Mouse (Mus musculus) heart, embryonic 10.5 days (tissue): Measurements from ENCODE around the gene Smg8. TPM values are rescaled to one million over a fixed set of nuclear protein-coding genes. Genes with fewer than 3 reads are reported as not detected.

Source experiments
- DNase-seq: peaks from one replicate; pipeline ENCODE4 v3.0.0-alpha.2; 2017; ENCODE audit warnings: low spot score
- H3K27ac ChIP-seq: fragments of 300-500 bp; sonication (generic); 2 replicates; pipeline ENCODE4 v1.5.1; 2016; ENCODE audit warnings: mild to moderate bottlenecking
- H3K27me3 ChIP-seq: fragments of 300-500 bp; sonication (generic); 2 replicates; pipeline ENCODE4 v1.6.1; 2016; ENCODE audit warnings: mild to moderate bottlenecking; ENCODE audit not compliant: poor library complexity, insufficient read depth, severe bottlenecking
- H3K36me3 ChIP-seq: fragments of 300-500 bp; sonication (generic); 2 replicates; pipeline ENCODE4 v1.6.1; 2016; ENCODE audit warnings: mild to moderate bottlenecking, moderate library complexity
- H3K4me1 ChIP-seq: fragments of 300-500 bp; sonication (generic); 2 replicates; pipeline ENCODE4 v1.6.1; 2016; ENCODE audit warnings: mild to moderate bottlenecking
- H3K4me3 ChIP-seq: fragments of 300-500 bp; sonication (generic); 2 replicates; pipeline ENCODE4 v1.5.1; 2016; ENCODE audit warnings: mild to moderate bottlenecking, moderate library complexity
- H3K9me3 ChIP-seq: fragments of 300-500 bp; sonication (generic); 2 replicates; pipeline ENCODE4 v1.6.1; 2016; ENCODE audit warnings: mild to moderate bottlenecking, moderate library complexity
- WGBS: fragments of 180-500 bp; shearing (Covaris S2); methylation state at CpG from one replicate; pipeline ENCODE4 v1.1.7; 2016; 5-methylcytosine and 5-hydroxymethylcytosine counted together
- polyA plus RNA-seq: library from polyadenylated mRNA; unstranded; fragments of >200 nt; fragmentation: Nextera tagmentation; extraction: Ambion mirVana; gene quantifications from 2 replicates; pipeline ENCODE4 v1.2.1, GENCODE M21; 2016

The Smg8 gene
- 19.1 and 22.7 TPM in 2 replicates for polyA plus RNA-seq

GRCm38 (mm10) chr11:87086290-87086984 is at the start of gene Smg8:
TSS of gene Smg8 (minus strand) at chr11:87086774.
- peak; percentile 94 for DNase-seq
- peak within 1 kb of the TSS; percentile 93 for H3K27ac ChIP-seq
- H3K9me3 ChIP-seq, result no peaks in the 10 kb centered on the region
- 1% methylated on average over 43 of the region's 43 CpGs for WGBS
- no peaks in the 10 kb centered on the region for H3K27me3 ChIP-seq
- peaks cover 50% of the 10 kb centered on the region for H3K36me3 ChIP-seq
- H3K4me3 ChIP-seq, result peak within 1 kb of the TSS; percentile 96
- H3K4me1 ChIP-seq, result peaks cover 26% of the 10 kb centered on the region

DNA sequence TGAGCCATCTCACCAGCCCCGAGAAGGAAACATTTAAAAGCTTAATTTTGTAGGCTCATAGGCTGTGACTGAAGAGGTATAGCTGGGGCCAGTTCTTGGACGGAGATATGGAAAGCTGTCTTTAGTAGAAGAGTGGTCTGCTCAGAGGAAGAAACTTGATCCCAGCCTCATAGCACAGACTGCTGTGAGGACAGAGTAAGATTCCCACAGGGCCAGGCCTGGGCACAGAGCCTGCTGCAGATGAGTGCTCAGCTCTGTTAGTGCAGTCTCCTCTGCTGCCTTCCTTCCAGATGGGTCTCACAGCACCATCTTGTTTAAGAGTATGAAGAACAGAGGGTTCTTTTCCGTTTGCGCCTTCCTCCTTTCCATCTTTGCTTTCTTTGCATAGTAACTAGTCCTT is 49.7 kb upstream of the Smg8 start:
- WGBS, result 90% methylated on average over 4 of the region's 4 CpGs
- Histone ChIP-seq H3K4me3 (no peak overlapping the region), H3K36me3 (peaks cover 21% of the 10 kb centered on the region), H3K4me1 (no peaks in the 10 kb centered on the region), H3K27me3 (no peaks in the 10 kb centered on the region), H3K27ac (no peak overlapping the region), H3K9me3 (no peaks in the 10 kb centered on the region)
- no peak for DNase-seq

DNA sequence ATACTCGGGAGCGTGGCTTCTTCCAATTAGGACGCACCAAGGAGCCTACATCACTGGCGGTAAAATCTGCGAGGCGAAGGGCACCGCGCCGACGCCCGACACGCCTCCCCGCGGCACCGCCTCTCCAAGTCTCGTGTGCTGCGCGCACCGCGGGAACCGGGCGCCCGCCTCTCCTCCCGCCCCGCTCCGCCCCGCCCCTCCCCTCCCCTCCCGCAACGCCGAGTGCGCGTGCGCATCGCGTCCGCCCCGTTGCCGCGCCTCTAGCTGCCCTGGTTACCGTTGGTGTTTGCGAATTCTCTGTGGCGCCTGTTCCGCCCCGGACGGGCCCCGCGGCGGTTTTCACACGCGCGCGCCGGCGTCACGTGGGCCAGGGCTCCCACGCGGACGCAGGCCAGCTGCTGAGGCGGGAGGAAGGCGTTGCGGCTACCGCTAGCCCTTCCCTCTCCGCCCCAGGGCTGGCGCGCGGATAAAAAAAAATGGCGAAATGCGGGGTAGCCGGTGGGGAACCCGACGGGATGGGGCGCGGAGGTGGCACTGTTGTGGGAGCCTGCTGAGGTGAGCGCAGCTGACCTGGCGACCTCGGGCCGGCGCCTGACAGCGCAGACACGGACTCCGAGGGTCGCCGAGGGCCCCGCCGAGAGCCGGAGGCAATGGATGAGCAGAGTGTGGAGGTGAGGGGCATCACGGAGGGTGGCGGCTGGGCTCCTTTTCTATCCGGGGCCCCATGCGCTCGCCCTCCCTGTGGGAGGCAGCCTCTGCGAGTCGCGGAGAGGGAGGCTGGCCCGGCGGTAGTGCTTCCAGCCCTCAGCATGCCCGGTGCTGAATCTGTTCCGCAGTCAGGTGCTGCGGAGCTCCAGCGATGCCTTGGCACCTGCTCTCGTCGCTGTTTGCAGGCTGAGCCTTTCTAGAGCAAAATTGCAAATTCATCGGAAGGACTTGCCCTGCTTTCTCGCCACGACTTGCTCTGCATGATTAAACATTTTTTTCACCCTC is 40.5 kb upstream of the Smg8 start, which contains the start of gene Trim37:
Trim37 (plus strand) TSS at position 254 of the 993 bp plus-strand sequence.
- H3K4me1 ChIP-seq, result peaks cover 13% of the 10 kb centered on the region
- peak within 1 kb of the TSS; percentile 96 for H3K27ac ChIP-seq
- H3K4me3 ChIP-seq, result peak within 1 kb of the TSS; percentile 98
- DNase-seq, result peak; percentile 95
- H3K9me3 ChIP-seq, result no peaks in the 10 kb centered on the region
- under 1% methylated on average over 102 of the region's 105 CpGs for WGBS
- H3K36me3 ChIP-seq, result peaks cover 32% of the 10 kb centered on the region
- no peaks in the 10 kb centered on the region for H3K27me3 ChIP-seq

DNA sequence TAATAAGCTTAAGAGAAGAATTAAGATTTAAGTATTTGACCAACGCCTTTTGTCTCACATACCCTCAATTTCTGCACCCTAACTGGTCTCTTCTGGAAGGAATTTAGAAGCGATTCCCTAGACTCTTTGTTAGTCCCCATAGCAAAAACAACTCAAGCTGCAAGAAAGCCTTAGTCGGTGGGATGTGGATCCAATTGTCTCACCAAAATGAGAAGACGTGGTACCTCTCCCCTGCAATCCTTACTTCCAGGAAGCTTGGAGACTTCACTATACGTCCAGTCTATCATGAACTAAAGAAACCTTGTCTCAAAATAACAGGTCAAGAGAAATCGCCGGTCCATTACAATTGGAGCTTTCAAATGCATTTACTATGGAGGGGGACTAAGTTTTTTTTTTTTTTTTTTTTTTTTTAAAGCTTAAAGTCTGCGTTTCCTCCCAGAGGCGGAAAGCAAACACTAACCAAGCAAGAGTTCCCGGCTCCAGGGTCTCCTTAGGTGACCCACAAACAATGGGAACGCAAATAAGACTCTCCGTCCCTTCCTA is 39.8 kb upstream of the Smg8 start:
- peak overlapping the region; percentile 98 for H3K4me3 ChIP-seq
- peaks cover 13% of the 10 kb centered on the region for H3K4me1 ChIP-seq
- no peaks in the 10 kb centered on the region for H3K9me3 ChIP-seq
- H3K27me3 ChIP-seq, result no peaks in the 10 kb centered on the region
- DNase-seq, result no peak
- peak overlapping the region; percentile 96 for H3K27ac ChIP-seq
- peaks cover 38% of the 10 kb centered on the region for H3K36me3 ChIP-seq
- 3% methylated on average over 12 of the region's 12 CpGs for WGBS

- H3K36me3 ChIP-seq, result peaks cover 43% of the 10 kb centered on the region
- peak overlapping the region; percentile 98; the same call in 1 of the 2 replicates for H3K4me3 ChIP-seq
- H3K4me1 ChIP-seq, result peaks cover 13% of the 10 kb centered on the region
- H3K9me3 ChIP-seq, result no peaks in the 10 kb centered on the region
- DNase-seq, result no peak
- WGBS, result 64% methylated on average over 4 of the region's 4 CpGs
- H3K27me3 ChIP-seq, result no peaks in the 10 kb centered on the region
- no peak overlapping the region for H3K27ac ChIP-seq
Observed at GRCm38 (mm10) chr11:87125562-87125961, 39.0 kb upstream of the Smg8 start.

DNA sequence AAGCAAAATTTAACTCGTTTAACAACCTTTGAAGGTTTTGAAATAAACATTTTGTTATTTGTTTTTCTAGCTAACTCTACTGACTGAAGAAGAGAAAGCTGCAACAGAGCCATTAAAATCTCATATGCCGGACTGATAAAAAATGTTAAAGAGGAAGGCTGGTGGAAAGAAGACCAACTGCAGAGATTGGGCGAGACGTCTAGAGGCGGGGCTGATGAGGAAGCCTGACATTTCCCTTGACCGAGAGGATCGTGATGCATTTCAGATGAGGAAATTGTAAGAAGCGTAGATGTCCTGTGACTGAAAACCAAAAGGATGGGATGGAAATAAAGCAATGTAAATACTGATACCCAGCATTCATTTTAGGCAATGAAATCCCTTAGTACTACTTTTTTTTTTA is 35.3 kb upstream of the Smg8 start:
- H3K4me1 ChIP-seq, result peaks cover 8% of the 10 kb centered on the region
- H3K9me3 ChIP-seq, result no peaks in the 10 kb centered on the region
- peaks cover 71% of the 10 kb centered on the region for H3K36me3 ChIP-seq
- no peaks in the 10 kb centered on the region for H3K27me3 ChIP-seq
- no peak for DNase-seq
- WGBS, result 86% methylated on average over 8 of the region's 8 CpGs
- no peak overlapping the region for H3K27ac ChIP-seq
- H3K4me3 ChIP-seq, result no peak overlapping the region

GRCm38 (mm10) chr11:87110172-87110909 is 23.8 kb upstream of the Smg8 start:
- peaks cover 44% of the 10 kb centered on the region for H3K36me3 ChIP-seq
- H3K4me1 ChIP-seq, result peaks cover 9% of the 10 kb centered on the region; the same call in 1 of the 2 replicates
- no peaks in the 10 kb centered on the region for H3K9me3 ChIP-seq
- H3K27ac ChIP-seq, result peak overlapping the region; percentile 98
- DNase-seq, result no peak
- no peaks in the 10 kb centered on the region for H3K27me3 ChIP-seq
- peak overlapping the region; percentile 84 for H3K4me3 ChIP-seq
- 11% methylated on average over 9 of the region's 9 CpGs for WGBS

DNA sequence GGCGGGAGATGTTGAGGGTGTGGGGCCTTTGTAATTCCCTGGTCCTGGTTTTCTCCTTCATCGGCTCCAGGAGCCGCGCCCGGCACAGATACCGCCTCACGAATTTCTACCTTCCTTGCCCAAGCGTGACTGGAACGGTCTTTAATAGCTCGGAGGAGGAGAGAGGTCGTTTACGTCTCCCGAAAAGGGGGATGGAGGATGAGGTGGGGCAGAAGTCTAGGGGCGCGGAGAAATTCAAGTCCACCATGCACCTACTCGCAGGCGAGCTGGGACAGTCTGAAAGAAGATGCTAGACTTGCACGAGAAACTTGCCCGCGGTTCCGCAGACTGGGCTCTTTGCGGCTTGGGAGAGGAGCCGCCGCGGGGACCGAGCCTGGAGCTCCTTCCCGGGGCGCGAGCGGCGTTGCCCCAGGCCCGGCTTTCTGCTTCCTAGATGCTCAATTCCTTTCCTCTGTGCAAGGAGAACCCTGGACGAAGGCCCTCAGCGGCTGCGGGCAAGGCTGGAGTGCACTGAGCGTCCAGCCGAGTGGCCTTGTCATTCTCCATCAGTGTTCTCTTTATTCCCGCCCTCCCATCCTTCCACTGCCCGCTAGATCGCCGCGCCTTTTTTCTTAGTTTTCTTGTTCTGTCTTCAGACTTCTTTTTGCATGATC is 23.1 kb upstream of the Smg8 start:
- Histone ChIP-seq H3K27ac (peak overlapping the region; percentile 98), H3K27me3 (no peaks in the 10 kb centered on the region), H3K36me3 (peaks cover 44% of the 10 kb centered on the region), H3K4me1 (peaks cover 9% of the 10 kb centered on the region; the same call in 1 of the 2 replicates), H3K9me3 (no peaks in the 10 kb centered on the region), H3K4me3 (peak overlapping the region; percentile 84)
- under 1% methylated on average over 42 of the region's 42 CpGs for WGBS
- DNase-seq, result peak; percentile 78

DNA sequence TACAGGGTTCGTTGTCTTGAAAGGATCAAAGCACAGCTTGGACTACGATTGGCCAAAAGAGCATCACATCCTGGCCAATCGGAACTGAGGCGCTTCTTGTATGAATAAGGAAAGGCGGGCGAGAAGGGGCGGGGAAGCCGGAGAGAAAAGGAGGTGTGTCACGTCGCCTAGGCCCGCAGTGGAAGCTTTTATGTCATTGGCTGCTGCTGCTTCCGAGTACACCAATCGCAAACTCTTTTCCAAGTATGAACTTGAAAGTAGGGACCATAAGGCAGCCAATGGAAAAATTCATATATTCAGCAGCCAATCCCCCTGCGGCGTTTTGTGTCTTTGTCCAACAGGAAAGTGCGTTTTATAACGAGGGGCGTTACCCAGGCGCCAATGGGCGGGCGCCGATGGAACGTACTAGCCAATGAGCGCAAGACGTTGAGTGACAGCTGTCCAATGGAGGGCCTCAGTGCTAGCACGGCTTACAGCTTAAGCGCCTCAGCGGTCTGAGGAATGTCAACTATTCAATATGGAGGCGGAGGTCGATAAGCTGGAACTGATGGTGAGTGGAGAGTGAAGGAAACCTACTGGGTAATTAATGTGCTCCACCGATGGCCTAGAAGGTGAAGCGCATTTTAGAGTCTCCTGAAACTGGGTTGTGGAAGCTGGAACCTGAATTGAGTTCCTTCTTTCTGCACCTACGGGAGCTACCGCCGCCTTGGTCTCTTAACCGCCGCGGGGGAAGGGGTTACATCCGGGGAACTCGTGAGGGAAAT is 22.4 kb upstream of the Smg8 start, which contains the start of gene Ska2:
Ska2 (plus strand) TSS at position 480 of the 764 bp plus-strand sequence.
- H3K4me3 ChIP-seq, result peak within 1 kb of the TSS; percentile 84
- H3K27me3 ChIP-seq, result no peaks in the 10 kb centered on the region
- H3K36me3 ChIP-seq, result peaks cover 44% of the 10 kb centered on the region
- no peaks in the 10 kb centered on the region for H3K9me3 ChIP-seq
- H3K4me1 ChIP-seq, result peaks cover 9% of the 10 kb centered on the region; the same call in 1 of the 2 replicates
- DNase-seq, result peak; percentile 100
- WGBS, result under 1% methylated on average over 40 of the region's 40 CpGs
- H3K27ac ChIP-seq, result peak within 1 kb of the TSS; percentile 98

- Histone ChIP-seq H3K27me3 (no peaks in the 10 kb centered on the region), H3K9me3 (no peaks in the 10 kb centered on the region), H3K4me1 (peaks cover 9% of the 10 kb centered on the region; the same call in 1 of the 2 replicates), H3K4me3 (peak within 1 kb of the TSS; percentile 84), H3K27ac (peak within 1 kb of the TSS; percentile 98), H3K36me3 (peaks cover 44% of the 10 kb centered on the region)
- DNase-seq, result no peak
- WGBS, result 0% methylated on average over 14 of the region's 14 CpGs
Observed at GRCm38 (mm10) chr11:87108409-87108754, 21.8 kb upstream of the Smg8 start, which contains the start of gene Prr11. TSS of gene Prr11 (minus strand) at chr11:87108708.

GRCm38 (mm10) chr11:87087142-87087541 is 568 bp upstream of the Smg8 start:
- no peaks in the 10 kb centered on the region for H3K9me3 ChIP-seq
- no peak for DNase-seq
- H3K27ac ChIP-seq, result peak overlapping the region; percentile 93
- 40% methylated on average over 2 of the region's 2 CpGs for WGBS
- no peaks in the 10 kb centered on the region for H3K27me3 ChIP-seq
- H3K36me3 ChIP-seq, result peaks cover 50% of the 10 kb centered on the region
- peaks cover 26% of the 10 kb centered on the region for H3K4me1 ChIP-seq
- H3K4me3 ChIP-seq, result peak overlapping the region; percentile 96
